Mouse (Mus musculus) bone marrow, adult 2 months (tissue): ENCODE results near the gene Clca3a1.
A peak's percentile ranks its signal among the peaks of the same experiment; 100 is the strongest.

Experiments
- CTCF ChIP-seq: fragments of 200-500 bp; IDR thresholded peaks from 2 replicates; pipeline ENCODE4 v1.5.1; 2011; ENCODE audit warnings: low read length, control low read depth; ENCODE audit not compliant: control insufficient read depth, insufficient read depth
- POLR2A ChIP-seq: fragments of 200-500 bp; IDR thresholded peaks from 2 replicates; pipeline ENCODE4 v1.6.1; 2011; ENCODE audit warnings: low read depth, mild to moderate bottlenecking, control low read depth, low read length, borderline replicate concordance; ENCODE audit not compliant: control insufficient read depth

- TF ChIP-seq CTCF (peak; percentile 73), POLR2A (no peak)
Measured at GRCm38 (mm10) chr3:144723455-144723854, 37.3 kb downstream of the Clca3a1 start.
